Mouse (Mus musculus) liver, embryonic 14.5 days (tissue): ENCODE measurements at regions not wholly inside any gene's neighbourhood (a gene's known extent, or its start where the extent isn't known, plus 50 kb on each side); places are given as distances from the start of the nearest gene placed in this dataset.

Experiments
- CTCF ChIP-seq: IDR thresholded peaks from 2 replicates; pipeline ENCODE4 v1.5.1; 2016; ENCODE audit warnings: antibody characterized with exemption, low read depth, control low read depth
- EP300 ChIP-seq: IDR thresholded peaks from 2 replicates; pipeline ENCODE4 v1.6.1; 2016; ENCODE audit warnings: antibody characterized with exemption, low read depth

GRCm38 (mm10) chr7:71023253-71023945 lies 327.9 kb downstream of the Gm10295 start:
- TF ChIP-seq CTCF = no peak
- no peak for TF ChIP-seq EP300
